ENCODE assay signal across 17 mouse cellular contexts in genomic region chr5:42453707-42454106, GRCm38 (mm10).
"Had no signal": no experiment of that assay in that cellular context is flagged by ENCODE, and none has a peak within 500 bp of the region (broad histone marks: within the 10 kb centered on the region; RNA-seq: fewer than 3 reads in every experiment).

No protein-coding gene starts in this region.

- H3K27me3 ChIP-seq: neural tube, embryonic 12.5 days; neural tube, embryonic 13.5 days; neural tube, embryonic 15.5 days; stomach, embryonic 15.5 days had no signal

- H3K9me3 ChIP-seq: neural tube, embryonic 12.5 days; neural tube, embryonic 13.5 days; neural tube, embryonic 15.5 days; stomach, embryonic 15.5 days had no signal

- H3K4me1 ChIP-seq: neural tube, embryonic 12.5 days; neural tube, embryonic 13.5 days; neural tube, embryonic 15.5 days; stomach, embryonic 15.5 days had no signal

- DNase-seq: retina, postnatal 1 day; right cerebral cortex, adult 18-20 months; right cerebral cortex, postnatal 14 days; right cerebral cortex, postnatal 25 days; right cerebral cortex, postnatal 4 days; spleen, adult 18-20 months; thymus, adult 18-20 months; thymus, adult 2 months; thymus, postnatal 14 days; thymus, postnatal 25 days; thymus, postnatal 36 days; thymus, postnatal 4 days had no signal

- H3K36me3 ChIP-seq: neural tube, embryonic 12.5 days; neural tube, embryonic 13.5 days; neural tube, embryonic 15.5 days; stomach, embryonic 15.5 days had no signal

- H3K27ac ChIP-seq: neural tube, embryonic 12.5 days; neural tube, embryonic 13.5 days; neural tube, embryonic 15.5 days; stomach, embryonic 15.5 days; stomach, postnatal 0 days had no signal

- H3K4me3 ChIP-seq: neural tube, embryonic 12.5 days; neural tube, embryonic 13.5 days; neural tube, embryonic 15.5 days; stomach, embryonic 15.5 days had no signal

- H3K9ac ChIP-seq: neural tube, embryonic 12.5 days; neural tube, embryonic 13.5 days; neural tube, embryonic 15.5 days; stomach, embryonic 15.5 days had no signal
